Mouse (Mus musculus): Measurements from ENCODE around the gene Asnsd1.
"Not testable (repeated sequence)": the region's sequence is repeated elsewhere in the genome, so short reads cannot be mapped to it uniquely, and the experiment has no call there.

Gene Asnsd1

GRCm38 (mm10) chr1:53352327-53353261, at the start of gene Asnsd1, which contains the start of the genes Asdurf and Gm28551:
Gene Asnsd1 (minus strand): TSS chr1:53352752.
Gene Asdurf (minus strand): TSS chr1:53352619.
Gene Gm28551 (minus strand): TSS chr1:53352667.
- DNase-seq = peak; percentile 96

- peak; percentile 39 for DNase-seq
Measured at GRCm38 (mm10) chr1:53393936-53394760, 41.6 kb upstream of the Asnsd1 start.

- DNase-seq = peak; percentile 2
Measured at GRCm38 (mm10) chr1:53388762-53389161, 36.2 kb upstream of the Asnsd1 start.

- no peak for DNase-seq
Measured at GRCm38 (mm10) chr1:53384085-53384688, 31.6 kb upstream of the Asnsd1 start.

- no peak for DNase-seq
Measured at GRCm38 (mm10) chr1:53377731-53378130, 25.2 kb upstream of the Asnsd1 start.

- not testable (repeated sequence) for DNase-seq
Measured at GRCm38 (mm10) chr1:53375965-53376364, 23.4 kb upstream of the Asnsd1 start.

- no peak for DNase-seq
Measured at GRCm38 (mm10) chr1:53358988-53359387, 6.4 kb upstream of the Asnsd1 start.

- DNase-seq = no peak
Measured at GRCm38 (mm10) chr1:53341071-53341470, 11.5 kb downstream of the Asnsd1 start.

GRCm38 (mm10) chr1:53337403-53337802, 15.1 kb downstream of the Asnsd1 start:
- not testable (repeated sequence) for DNase-seq

GRCm38 (mm10) chr1:53335465-53335864, 17.1 kb downstream of the Asnsd1 start:
- no peak for DNase-seq

GRCm38 (mm10) chr1:53333527-53333926, 19.0 kb downstream of the Asnsd1 start:
- DNase-seq = not testable (repeated sequence)

- DNase-seq = no peak
Measured at GRCm38 (mm10) chr1:53324827-53325494, 27.6 kb downstream of the Asnsd1 start.

- DNase-seq = no peak
Measured at GRCm38 (mm10) chr1:53324277-53324676, 28.3 kb downstream of the Asnsd1 start.

GRCm38 (mm10) chr1:53323254-53323653, 29.3 kb downstream of the Asnsd1 start:
- no peak for DNase-seq

- no peak for DNase-seq
Measured at GRCm38 (mm10) chr1:53321662-53322344, 30.7 kb downstream of the Asnsd1 start.

- peak; percentile 85 for DNase-seq
Measured at GRCm38 (mm10) chr1:53312989-53313967, 39.3 kb downstream of the Asnsd1 start, which contains the start of gene Osgepl1. Gene Osgepl1 (plus strand): TSS chr1:53313624.

- no peak for DNase-seq
Measured at GRCm38 (mm10) chr1:53300506-53300905, 52.0 kb downstream of the Asnsd1 start.

- DNase-seq = peak; percentile 95
Measured at GRCm38 (mm10) chr1:53296581-53297383, 55.8 kb downstream of the Asnsd1 start, which contains the start of the genes Pms1, Ormdl1 and Gm28778. Gene Pms1 (minus strand): TSS chr1:53297018. Gene Ormdl1 (plus strand): TSS chr1:53297095. Gene Gm28778 (plus strand): TSS chr1:53297111.
